Mouse (Mus musculus) T-helper 1 cell (primary cell): ENCODE results near the gene Hsd11b1.
"Not testable (repeated sequence)": the region's sequence is repeated elsewhere in the genome, so short reads cannot be mapped to it uniquely, and the experiment has no call there.

Experiments used
- in situ Hi-C: fragments of 300-600 bp; cut with MboI, MseI; formaldehyde crosslinking; loops from one replicate; pipeline ENCODE4 v1.15.1; 2025; ENCODE audit warnings: high pct_unique_total_duplicates

The Hsd11b1 gene

GRCm38 (mm10) chr1:193281344-193281743, 17.5 kb upstream of the Hsd11b1 start:
- in situ Hi-C loops: no loop called here

GRCm38 (mm10) chr1:193279492-193279891, 15.6 kb upstream of the Hsd11b1 start:
- in situ Hi-C loops: no loop called here

- in situ Hi-C loops: no loop called here
Measured at GRCm38 (mm10) chr1:193278414-193279045, 14.7 kb upstream of the Hsd11b1 start.

- in situ Hi-C loops: no loop called here
Measured at GRCm38 (mm10) chr1:193274407-193275071, 10.7 kb upstream of the Hsd11b1 start.

GRCm38 (mm10) chr1:193272916-193273601, 9.2 kb upstream of the Hsd11b1 start, which contains the start of gene G0s2:
TSS of gene G0s2 (minus strand) at chr1:193273217.
- in situ Hi-C loops: no loop called here

- in situ Hi-C loops: no loop called here
Measured at GRCm38 (mm10) chr1:193272137-193272915, 8.5 kb upstream of the Hsd11b1 start.

GRCm38 (mm10) chr1:193270965-193271763, 7.3 kb upstream of the Hsd11b1 start:
- in situ Hi-C loops: no loop called here

- in situ Hi-C loops: no loop called here
Measured at GRCm38 (mm10) chr1:193265734-193266133, 1.9 kb upstream of the Hsd11b1 start.

- in situ Hi-C loops: no loop called here
Measured at GRCm38 (mm10) chr1:193263026-193263907, 608 bp downstream of the Hsd11b1 start.

GRCm38 (mm10) chr1:193261897-193262548, 1.9 kb downstream of the Hsd11b1 start:
- in situ Hi-C loops: no loop called here

GRCm38 (mm10) chr1:193259559-193259958, 4.3 kb downstream of the Hsd11b1 start:
- in situ Hi-C loops: loop anchor here (5.0 kb wide), 1 partner anchor 63 kb away; no protein-coding TSS in a partner anchor

GRCm38 (mm10) chr1:193256621-193257098, 7.2 kb downstream of the Hsd11b1 start:
- in situ Hi-C loops: loop anchor here (5.0 kb wide), 1 partner anchor 66 kb away; no protein-coding TSS in a partner anchor

- in situ Hi-C loops: loop anchor here (5.0 kb wide), 1 partner anchor 66 kb away; no protein-coding TSS in a partner anchor
Measured at GRCm38 (mm10) chr1:193256289-193256577, 7.6 kb downstream of the Hsd11b1 start.

GRCm38 (mm10) chr1:193255488-193256288, 8.2 kb downstream of the Hsd11b1 start:
- in situ Hi-C loops: loop anchor here (5.0 kb wide), 1 partner anchor 67 kb away; no protein-coding TSS in a partner anchor

GRCm38 (mm10) chr1:193255032-193255431, 8.8 kb downstream of the Hsd11b1 start:
- in situ Hi-C loops: loop anchor here (5.0 kb wide), 1 partner anchor 67 kb away; no protein-coding TSS in a partner anchor

- in situ Hi-C loops: not testable (repeated sequence)
Measured at GRCm38 (mm10) chr1:193253895-193254294, 10.0 kb downstream of the Hsd11b1 start.

- in situ Hi-C loops: no loop called here
Measured at GRCm38 (mm10) chr1:193252616-193253015, 11.3 kb downstream of the Hsd11b1 start.

- in situ Hi-C loops: no loop called here
Measured at GRCm38 (mm10) chr1:193251386-193251785, 12.5 kb downstream of the Hsd11b1 start.
